Mouse (Mus musculus): ENCODE measurements at regions not wholly inside any gene's neighbourhood (a gene's known extent, or its start where the extent isn't known, plus 50 kb on each side); places are given as distances from the start of the nearest gene placed in this dataset.

- Histone ChIP-seq H3K27me3 (replicated peaks) (no peaks in the 10 kb centered on the region), H3K4me1 (peaks cover 15% of the 10 kb centered on the region), H3K4me3 (replicated peaks) (no peak overlapping the region), H3K9ac (replicated peaks) (no peak overlapping the region), H3K36me3 (no peaks in the 10 kb centered on the region), H3K9me3 (replicated peaks) (no peaks in the 10 kb centered on the region), H3K4me2 (no peak overlapping the region), H3K27ac (replicated peaks) (no peak overlapping the region)
- no peak for ATAC-seq (ENCODE audit: low FRiP score)
- WGBS = 85% methylated on average over 6 of the region's 6 CpGs
These were observed 225.5 kb upstream of the Prickle1 start for GRCm38 (mm10) chr15:93821236-93821635.

GRCm38 (mm10) chr15:93812011-93812410 is 216.3 kb upstream of the Prickle1 start:
- Histone ChIP-seq H3K27me3 (replicated peaks) (no peaks in the 10 kb centered on the region), H3K36me3 (no peaks in the 10 kb centered on the region), H3K4me2 (no peak overlapping the region), H3K9me3 (replicated peaks) (0 out of 2 replicates have a peak, but pooled peaks cover 10% of the 10 kb centered on the region), H3K4me3 (replicated peaks) (no peak overlapping the region), H3K27ac (replicated peaks) (no peak overlapping the region), H3K4me1 (no peaks in the 10 kb centered on the region), H3K9ac (replicated peaks) (no peak overlapping the region)
- ATAC-seq (ENCODE audit: low FRiP score) = no peak
- 33% methylated on average over 7 of the region's 7 CpGs for WGBS

- Histone ChIP-seq H3K36me3 (no peaks in the 10 kb centered on the region), H3K4me3 (replicated peaks) (no peak overlapping the region), H3K9ac (replicated peaks) (no peak overlapping the region), H3K9me3 (replicated peaks) (no peaks in the 10 kb centered on the region), H3K4me1 (no peaks in the 10 kb centered on the region), H3K27ac (replicated peaks) (no peak overlapping the region), H3K4me2 (no peak overlapping the region), H3K27me3 (replicated peaks) (no peaks in the 10 kb centered on the region)
- WGBS = 74% methylated on average over 8 of the region's 8 CpGs
- ATAC-seq (ENCODE audit: low FRiP score) = no peak
These were observed 212.3 kb upstream of the Prickle1 start for GRCm38 (mm10) chr15:93807993-93808392.

GRCm38 (mm10) chr15:93807505-93807904 is 211.8 kb upstream of the Prickle1 start:
- no peak overlapping the region for H3K27ac ChIP-seq (replicated peaks)
- H3K4me3 ChIP-seq (replicated peaks) = no peak overlapping the region
- no peaks in the 10 kb centered on the region for H3K4me1 ChIP-seq
- H3K27me3 ChIP-seq (replicated peaks) = no peaks in the 10 kb centered on the region
- no peaks in the 10 kb centered on the region for H3K36me3 ChIP-seq
- H3K9ac ChIP-seq (replicated peaks) = no peak overlapping the region
- 81% methylated on average over 8 of the region's 8 CpGs for WGBS
- no peak overlapping the region for H3K4me2 ChIP-seq
- no peaks in the 10 kb centered on the region for H3K9me3 ChIP-seq (replicated peaks)
- no peak for ATAC-seq (ENCODE audit: low FRiP score)

- H3K27me3 ChIP-seq (replicated peaks) = no peaks in the 10 kb centered on the region
- no peaks in the 10 kb centered on the region for H3K4me1 ChIP-seq
- no peak for ATAC-seq (ENCODE audit: low FRiP score)
- H3K4me2 ChIP-seq = no peak overlapping the region
- H3K4me3 ChIP-seq (replicated peaks) = no peak overlapping the region
- 89% methylated on average over 9 of the region's 9 CpGs for WGBS
- H3K9ac ChIP-seq (replicated peaks) = no peak overlapping the region
- H3K27ac ChIP-seq (replicated peaks) = no peak overlapping the region
- no peaks in the 10 kb centered on the region for H3K36me3 ChIP-seq
- H3K9me3 ChIP-seq (replicated peaks) = no peaks in the 10 kb centered on the region
These were observed 209.0 kb upstream of the Prickle1 start for GRCm38 (mm10) chr15:93804703-93805102.

GRCm38 (mm10) chr15:93790531-93790930 is 194.8 kb upstream of the Prickle1 start:
- no peaks in the 10 kb centered on the region for H3K9me3 ChIP-seq (replicated peaks)
- no peak overlapping the region for H3K4me3 ChIP-seq (replicated peaks)
- peak; percentile 84 for ATAC-seq (ENCODE audit: low FRiP score)
- H3K9ac ChIP-seq (replicated peaks) = no peak overlapping the region
- H3K4me1 ChIP-seq = 0 out of 2 replicates have a peak, but pooled peaks cover 3% of the 10 kb centered on the region
- no peaks in the 10 kb centered on the region for H3K36me3 ChIP-seq
- no peak overlapping the region for H3K27ac ChIP-seq (replicated peaks)
- H3K4me2 ChIP-seq = 0 out of 2 replicates have a peak overlapping the region, but pooled peaks have one; percentile 13
- no peaks in the 10 kb centered on the region for H3K27me3 ChIP-seq (replicated peaks)
- WGBS = 49% methylated on average over 9 of the region's 9 CpGs

- H3K4me3 ChIP-seq (replicated peaks) = no peak overlapping the region
- no peak for ATAC-seq (ENCODE audit: low FRiP score)
- no peak overlapping the region for H3K4me2 ChIP-seq
- H3K27me3 ChIP-seq (replicated peaks) = no peaks in the 10 kb centered on the region
- H3K36me3 ChIP-seq = no peaks in the 10 kb centered on the region
- H3K9me3 ChIP-seq (replicated peaks) = no peaks in the 10 kb centered on the region
- 0 out of 2 replicates have a peak, but pooled peaks cover 3% of the 10 kb centered on the region for H3K4me1 ChIP-seq
- 0 out of 2 replicates have a peak overlapping the region, but pooled peaks have one; percentile 33 for H3K27ac ChIP-seq (replicated peaks)
- no peak overlapping the region for H3K9ac ChIP-seq (replicated peaks)
- WGBS = 29% methylated on average over 3 of the region's 3 CpGs
These were observed 194.1 kb upstream of the Prickle1 start for GRCm38 (mm10) chr15:93789762-93790161.

- no peak overlapping the region for H3K9ac ChIP-seq (replicated peaks)
- 0 out of 2 replicates have a peak, but pooled peaks cover 3% of the 10 kb centered on the region for H3K4me1 ChIP-seq
- no peak overlapping the region for H3K4me3 ChIP-seq (replicated peaks)
- H3K27me3 ChIP-seq (replicated peaks) = no peaks in the 10 kb centered on the region
- no peaks in the 10 kb centered on the region for H3K36me3 ChIP-seq
- H3K27ac ChIP-seq (replicated peaks) = no peak overlapping the region
- H3K4me2 ChIP-seq = no peak overlapping the region
- no peaks in the 10 kb centered on the region for H3K9me3 ChIP-seq (replicated peaks)
- 92% methylated on average over 6 of the region's 6 CpGs for WGBS
- no peak for ATAC-seq (ENCODE audit: low FRiP score)
These were observed 191.7 kb upstream of the Prickle1 start for GRCm38 (mm10) chr15:93787361-93787760.

- Histone ChIP-seq H3K27me3 (replicated peaks) (no peaks in the 10 kb centered on the region), H3K27ac (replicated peaks) (no peak overlapping the region), H3K9me3 (replicated peaks) (no peaks in the 10 kb centered on the region), H3K9ac (replicated peaks) (no peak overlapping the region), H3K36me3 (no peaks in the 10 kb centered on the region), H3K4me2 (no peak overlapping the region), H3K4me1 (0 out of 2 replicates have a peak, but pooled peaks cover 3% of the 10 kb centered on the region), H3K4me3 (replicated peaks) (no peak overlapping the region)
- 86% methylated on average over 11 of the region's 11 CpGs for WGBS
- no peak for ATAC-seq (ENCODE audit: low FRiP score)
These were observed 190.2 kb upstream of the Prickle1 start for GRCm38 (mm10) chr15:93785846-93786412.

GRCm38 (mm10) chr15:93783736-93784135 is 188.0 kb upstream of the Prickle1 start:
- Histone ChIP-seq H3K4me3 (replicated peaks) (no peak overlapping the region), H3K9ac (replicated peaks) (no peak overlapping the region), H3K27me3 (replicated peaks) (no peaks in the 10 kb centered on the region), H3K36me3 (no peaks in the 10 kb centered on the region), H3K4me2 (no peak overlapping the region), H3K4me1 (no peaks in the 10 kb centered on the region), H3K27ac (replicated peaks) (no peak overlapping the region), H3K9me3 (replicated peaks) (no peaks in the 10 kb centered on the region)
- ATAC-seq (ENCODE audit: low FRiP score) = no peak
- 87% methylated on average over 4 of the region's 4 CpGs for WGBS

GRCm38 (mm10) chr15:93775199-93775745 is 179.6 kb upstream of the Prickle1 start:
- H3K4me3 ChIP-seq (replicated peaks) = no peak overlapping the region
- no peak overlapping the region for H3K4me2 ChIP-seq
- H3K36me3 ChIP-seq = no peaks in the 10 kb centered on the region
- no peaks in the 10 kb centered on the region for H3K27me3 ChIP-seq (replicated peaks)
- no peak overlapping the region for H3K27ac ChIP-seq (replicated peaks)
- ATAC-seq (ENCODE audit: low FRiP score) = no peak
- WGBS = 40% methylated on average over 12 of the region's 12 CpGs
- H3K4me1 ChIP-seq = peaks cover 7% of the 10 kb centered on the region
- no peaks in the 10 kb centered on the region for H3K9me3 ChIP-seq (replicated peaks)
- H3K9ac ChIP-seq (replicated peaks) = no peak overlapping the region

- ATAC-seq (ENCODE audit: low FRiP score) = no peak
- Histone ChIP-seq H3K9ac (replicated peaks) (no peak overlapping the region), H3K36me3 (no peaks in the 10 kb centered on the region), H3K27ac (replicated peaks) (no peak overlapping the region), H3K9me3 (replicated peaks) (no peaks in the 10 kb centered on the region), H3K4me1 (peaks cover 7% of the 10 kb centered on the region), H3K4me2 (no peak overlapping the region), H3K4me3 (replicated peaks) (no peak overlapping the region), H3K27me3 (replicated peaks) (no peaks in the 10 kb centered on the region)
- WGBS = 36% methylated on average over 4 of the region's 4 CpGs
These were observed 178.6 kb upstream of the Prickle1 start for GRCm38 (mm10) chr15:93774340-93774739.
